Mouse (Mus musculus) frontal cortex, adult (tissue): Measurements from ENCODE around the gene Gm49320.

ENCODE experiments used
- ATAC-seq: cut with Nextera tagmentation; 2 replicates; pipeline ENCODE4 v1.9.2; 2017; ENCODE audit warnings: mild to moderate bottlenecking, moderate library complexity, mixed read lengths; ENCODE audit not compliant: low TSS enrichment

The Gm49320 gene

GRCm38 (mm10) chr8:4238434-4239192, at the start of gene Gm49320, which contains the start of gene Map2k7:
TSS of gene Gm49320 (plus strand) at chr8:4238865.
TSS of gene Map2k7 (plus strand) at chr8:4238740.
- peak; percentile 92 for ATAC-seq

- ATAC-seq: peak; percentile 29; the same call in 1 of the 2 replicates
Measured at GRCm38 (mm10) chr8:4189031-4189722, 49.5 kb upstream of the Gm49320 start.

GRCm38 (mm10) chr8:4192305-4192704, 46.4 kb upstream of the Gm49320 start:
- ATAC-seq: peak; percentile 63

- ATAC-seq: peak; percentile 72
Measured at GRCm38 (mm10) chr8:4192807-4193587, 45.7 kb upstream of the Gm49320 start.

- ATAC-seq: no peak
Measured at GRCm38 (mm10) chr8:4193588-4193894, 45.1 kb upstream of the Gm49320 start.

GRCm38 (mm10) chr8:4201321-4201720, 37.3 kb upstream of the Gm49320 start:
- no peak for ATAC-seq

GRCm38 (mm10) chr8:4205246-4206123, 33.2 kb upstream of the Gm49320 start:
- ATAC-seq: no peak

GRCm38 (mm10) chr8:4206182-4207015, 32.3 kb upstream of the Gm49320 start:
- ATAC-seq: peak; percentile 30

- ATAC-seq: no peak
Measured at GRCm38 (mm10) chr8:4207016-4207350, 31.7 kb upstream of the Gm49320 start.

GRCm38 (mm10) chr8:4211097-4211496, 27.6 kb upstream of the Gm49320 start:
- ATAC-seq: no peak

- ATAC-seq: no peak
Measured at GRCm38 (mm10) chr8:4212809-4213209, 25.9 kb upstream of the Gm49320 start.

- no peak for ATAC-seq
Measured at GRCm38 (mm10) chr8:4213210-4214005, 25.3 kb upstream of the Gm49320 start.

- no peak for ATAC-seq
Measured at GRCm38 (mm10) chr8:4214006-4214980, 24.4 kb upstream of the Gm49320 start.

- peak; percentile 32 for ATAC-seq
Measured at GRCm38 (mm10) chr8:4216296-4216695, 22.4 kb upstream of the Gm49320 start.

GRCm38 (mm10) chr8:4216791-4217621, 21.7 kb upstream of the Gm49320 start, which contains the start of gene Prr36:
TSS of gene Prr36 (minus strand) at chr8:4217459.
- peak; percentile 58 for ATAC-seq

GRCm38 (mm10) chr8:4219617-4220016, 19.0 kb upstream of the Gm49320 start:
- no peak for ATAC-seq

GRCm38 (mm10) chr8:4222059-4222458, 16.6 kb upstream of the Gm49320 start:
- ATAC-seq: no peak

- no peak for ATAC-seq
Measured at GRCm38 (mm10) chr8:4226323-4226722, 12.3 kb upstream of the Gm49320 start.
